Mouse (Mus musculus): ENCODE measurements around the gene Cgnl1. TPM values are rescaled to one million over a fixed set of nuclear protein-coding genes. Genes with fewer than 3 reads are reported as not detected.

Gene Cgnl1
- polyA plus RNA-seq, 1 experiment from 2014 or later, result 4.3 TPM

GRCm38 (mm10) chr9:71616185-71616584 lies 155.2 kb downstream of the Cgnl1 start:
- no peak for ATAC-seq
- 10% methylated on average over 3 of the region's 3 CpGs for WGBS
- no peaks in the 10 kb centered on the region for H3K4me1 ChIP-seq (replicated peaks; ENCODE audit: control insufficient read depth, insufficient read depth, low read length)
- H3K27me3 ChIP-seq (replicated peaks; ENCODE audit: control insufficient read depth, insufficient read depth, low read length), result no peaks in the 10 kb centered on the region
- H3K36me3 ChIP-seq (ENCODE audit: control insufficient read depth, insufficient read depth), result no peaks in the 10 kb centered on the region
- no peak overlapping the region for H3K4me3 ChIP-seq (ENCODE audit: low read depth, low read length)
- no peak overlapping the region for H3K27ac ChIP-seq (ENCODE audit: low read depth, low read length)
- H3K9me3 ChIP-seq (ENCODE audit: control insufficient read depth), result no peaks in the 10 kb centered on the region
- no peak overlapping the region for H3K4me2 ChIP-seq (replicated peaks; ENCODE audit: low read depth)
- no peak overlapping the region for H3K9ac ChIP-seq (ENCODE audit: low read depth, low read length)
- peak; percentile 98 for TF ChIP-seq CTCF (IDR thresholded peaks at IDR 0.05; ENCODE audit: low read depth)

- H3K36me3 ChIP-seq (ENCODE audit: control insufficient read depth, insufficient read depth), result no peaks in the 10 kb centered on the region
- H3K4me1 ChIP-seq (replicated peaks; ENCODE audit: control insufficient read depth, insufficient read depth, low read length), result no peaks in the 10 kb centered on the region
- no peak overlapping the region for H3K27ac ChIP-seq (ENCODE audit: low read depth, low read length)
- H3K27me3 ChIP-seq (replicated peaks; ENCODE audit: control insufficient read depth, insufficient read depth, low read length), result no peaks in the 10 kb centered on the region
- no peak overlapping the region for H3K4me2 ChIP-seq (replicated peaks; ENCODE audit: low read depth)
- H3K9ac ChIP-seq (ENCODE audit: low read depth, low read length), result no peak overlapping the region
- WGBS, result 29% methylated on average over 2 of the region's 2 CpGs
- no peak for ATAC-seq
- H3K4me3 ChIP-seq (ENCODE audit: low read depth, low read length), result no peak overlapping the region
- TF ChIP-seq CTCF (IDR thresholded peaks at IDR 0.05; ENCODE audit: low read depth), result peak; percentile 85
- no peaks in the 10 kb centered on the region for H3K9me3 ChIP-seq (ENCODE audit: control insufficient read depth)
These were observed 156.8 kb downstream of the Cgnl1 start for GRCm38 (mm10) chr9:71614643-71615042.

GRCm38 (mm10) chr9:71612981-71613380 lies 158.4 kb downstream of the Cgnl1 start:
- no peak overlapping the region for H3K4me2 ChIP-seq (replicated peaks; ENCODE audit: low read depth)
- no peaks in the 10 kb centered on the region for H3K27me3 ChIP-seq (replicated peaks; ENCODE audit: control insufficient read depth, insufficient read depth, low read length)
- no peaks in the 10 kb centered on the region for H3K9me3 ChIP-seq (ENCODE audit: control insufficient read depth)
- H3K27ac ChIP-seq (ENCODE audit: low read depth, low read length), result no peak overlapping the region
- peak; percentile 91 for TF ChIP-seq CTCF (IDR thresholded peaks at IDR 0.05; ENCODE audit: low read depth)
- H3K9ac ChIP-seq (ENCODE audit: low read depth, low read length), result no peak overlapping the region
- no peaks in the 10 kb centered on the region for H3K4me1 ChIP-seq (replicated peaks; ENCODE audit: control insufficient read depth, insufficient read depth, low read length)
- no peak for ATAC-seq
- H3K36me3 ChIP-seq (ENCODE audit: control insufficient read depth, insufficient read depth), result no peaks in the 10 kb centered on the region
- 89% methylated on average over 6 of the region's 6 CpGs for WGBS
- H3K4me3 ChIP-seq (ENCODE audit: low read depth, low read length), result no peak overlapping the region

GRCm38 (mm10) chr9:71611876-71612275 lies 159.5 kb downstream of the Cgnl1 start:
- Histone ChIP-seq H3K4me3 (ENCODE audit: low read depth, low read length) (no peak overlapping the region), H3K27ac (ENCODE audit: low read depth, low read length) (no peak overlapping the region), H3K9ac (ENCODE audit: low read depth, low read length) (no peak overlapping the region), H3K36me3 (ENCODE audit: control insufficient read depth, insufficient read depth) (no peaks in the 10 kb centered on the region), H3K9me3 (ENCODE audit: control insufficient read depth) (no peaks in the 10 kb centered on the region), H3K4me2 (replicated peaks; ENCODE audit: low read depth) (no peak overlapping the region), H3K27me3 (replicated peaks; ENCODE audit: control insufficient read depth, insufficient read depth, low read length) (no peaks in the 10 kb centered on the region), H3K4me1 (replicated peaks; ENCODE audit: control insufficient read depth, insufficient read depth, low read length) (no peaks in the 10 kb centered on the region)
- no peak for ATAC-seq
- 76% methylated on average over 4 of the region's 4 CpGs for WGBS
- no peak for TF ChIP-seq CTCF (IDR thresholded peaks at IDR 0.05; ENCODE audit: low read depth)

- Histone ChIP-seq H3K4me3 (ENCODE audit: low read depth, low read length) (no peak overlapping the region), H3K4me1 (replicated peaks; ENCODE audit: control insufficient read depth, insufficient read depth, low read length) (no peaks in the 10 kb centered on the region), H3K27ac (ENCODE audit: low read depth, low read length) (no peak overlapping the region), H3K9ac (ENCODE audit: low read depth, low read length) (no peak overlapping the region), H3K4me2 (replicated peaks; ENCODE audit: low read depth) (no peak overlapping the region), H3K9me3 (ENCODE audit: control insufficient read depth) (no peaks in the 10 kb centered on the region), H3K36me3 (ENCODE audit: control insufficient read depth, insufficient read depth) (no peaks in the 10 kb centered on the region), H3K27me3 (replicated peaks; ENCODE audit: control insufficient read depth, insufficient read depth, low read length) (no peaks in the 10 kb centered on the region)
- WGBS, result 37% methylated on average over 6 of the region's 6 CpGs
- no peak for ATAC-seq
- no peak for TF ChIP-seq CTCF (IDR thresholded peaks at IDR 0.05; ENCODE audit: low read depth)
These were observed 162.4 kb downstream of the Cgnl1 start for GRCm38 (mm10) chr9:71609010-71609409.

GRCm38 (mm10) chr9:71606296-71607057 lies 164.9 kb downstream of the Cgnl1 start:
- 53% methylated on average over 13 of the region's 13 CpGs for WGBS
- H3K9me3 ChIP-seq (ENCODE audit: control insufficient read depth), result no peaks in the 10 kb centered on the region
- H3K27ac ChIP-seq (ENCODE audit: low read depth, low read length), result no peak overlapping the region
- H3K27me3 ChIP-seq (replicated peaks; ENCODE audit: control insufficient read depth, insufficient read depth, low read length), result no peaks in the 10 kb centered on the region
- H3K4me3 ChIP-seq (ENCODE audit: low read depth, low read length), result no peak overlapping the region
- H3K36me3 ChIP-seq (ENCODE audit: control insufficient read depth, insufficient read depth), result no peaks in the 10 kb centered on the region
- no peak for TF ChIP-seq CTCF (IDR thresholded peaks at IDR 0.05; ENCODE audit: low read depth)
- H3K4me1 ChIP-seq (replicated peaks; ENCODE audit: control insufficient read depth, insufficient read depth, low read length), result no peaks in the 10 kb centered on the region
- ATAC-seq, result no peak
- H3K9ac ChIP-seq (ENCODE audit: low read depth, low read length), result no peak overlapping the region
- H3K4me2 ChIP-seq (replicated peaks; ENCODE audit: low read depth), result no peak overlapping the region

Measured in intestine, postnatal 0 days (tissue).